Mouse (Mus musculus): Measurements from ENCODE around the gene Slc7a15.
"Not testable (repeated sequence)": the region's sequence is repeated elsewhere in the genome, so short reads cannot be mapped to it uniquely, and the experiment has no call there.

- TF ChIP-seq GATA1 (IDR thresholded peaks at IDR 0.05; ENCODE audit: borderline replicate concordance, low read length); FLI1 (IDR thresholded peaks at IDR 0.05; ENCODE audit: low read length): not testable (repeated sequence)
Measured at GRCm38 (mm10) chr12:8559876-8560275, 39.0 kb downstream of the Slc7a15 start.

Measured in megakaryocyte, embryonic 14.5 days (primary cell).